In genomic region chr14:74853759-74854100, GRCm38 (mm10) we compare ENCODE assay signal across 11 mouse cellular contexts.
DNase-seq lines count a peak whose midpoint lies in the region; ATAC-seq lines count a peak whose summit lies in the region.
"Had no signal": no experiment of that assay in that cellular context is flagged by ENCODE, and none has a peak within 500 bp of the region (broad histone marks: within the 10 kb centered on the region; RNA-seq: fewer than 3 reads in every experiment).

No protein-coding gene starts in this region.

- 74% methylated on average over 4 of the region's 4 CpGs for WGBS in heart, embryonic 14.5 days
- WGBS in midbrain, embryonic 10.5 days, result 87% methylated on average over 4 of the region's 4 CpGs
- 77% methylated on average over 4 of the region's 4 CpGs for WGBS in midbrain, embryonic 16.5 days
- 69% methylated on average over 4 of the region's 4 CpGs for WGBS in hindbrain, embryonic 15.5 days
- WGBS in stomach, embryonic 16.5 days, result 63% methylated on average over 4 of the region's 4 CpGs

- H3K4me1 ChIP-seq in heart, embryonic 14.5 days (ENCODE audit: control insufficient read depth in 2 of 2, insufficient read depth in 2 of 2, low read length in 2 of 2), result peaks cover 18 to 39% of the 10 kb centered on the region in 2 experiments
- H3K4me1 ChIP-seq in midbrain, embryonic 10.5 days, result peaks cover 38% of the 10 kb centered on the region
- H3K4me1 ChIP-seq in midbrain, embryonic 16.5 days (ENCODE audit: control insufficient read depth, insufficient read depth, low read length), result peaks cover 16% of the 10 kb centered on the region
- peaks cover 27% of the 10 kb centered on the region for H3K4me1 ChIP-seq in hindbrain, embryonic 15.5 days (replicated peaks)
- H3K4me1 ChIP-seq in stomach, embryonic 16.5 days (ENCODE audit: control insufficient read depth, insufficient read depth, low read length), result peaks cover 29% of the 10 kb centered on the region

- H3K36me3 ChIP-seq in heart, embryonic 14.5 days (ENCODE audit: control insufficient read depth, insufficient read depth, low read length), result peaks cover 19% of the 10 kb centered on the region
- 0 out of 2 replicates have a peak, but pooled peaks cover 6% of the 10 kb centered on the region for H3K36me3 ChIP-seq in midbrain, embryonic 10.5 days
- no peaks in the 10 kb centered on the region; the same call in 1 of the 2 replicates for H3K36me3 ChIP-seq in midbrain, embryonic 16.5 days (ENCODE audit: control insufficient read depth, insufficient read depth, low read length)
- H3K36me3 ChIP-seq in hindbrain, embryonic 15.5 days, result 0 out of 2 replicates have a peak, but pooled peaks cover 4% of the 10 kb centered on the region
- H3K36me3 ChIP-seq in stomach, embryonic 16.5 days (ENCODE audit: control insufficient read depth, insufficient read depth, low read length), result peaks cover 2% of the 10 kb centered on the region; the same call in 1 of the 2 replicates

- H3K9ac ChIP-seq in heart, embryonic 14.5 days (ENCODE audit: low read length), result 0 out of 2 replicates have a peak overlapping the region, but pooled peaks have one; percentile 27
- no peak overlapping the region for H3K9ac ChIP-seq in midbrain, embryonic 16.5 days (ENCODE audit: low read depth, low read length)
- no peak overlapping the region for H3K9ac ChIP-seq in hindbrain, embryonic 15.5 days
- H3K9ac ChIP-seq in stomach, embryonic 16.5 days (ENCODE audit: low read length), result no peak overlapping the region

- H3K4me3 ChIP-seq in heart, embryonic 14.5 days (ENCODE audit: control insufficient read depth in 1 of 2, insufficient read depth in 1 of 2, low read depth in 1 of 2, low read length in 2 of 2), result no peak overlapping the region
- H3K4me3 ChIP-seq in midbrain, embryonic 10.5 days, result no peak overlapping the region
- no peak overlapping the region for H3K4me3 ChIP-seq in midbrain, embryonic 16.5 days (ENCODE audit: low read depth, low read length)
- H3K4me3 ChIP-seq in hindbrain, embryonic 15.5 days, result no peak overlapping the region
- H3K4me3 ChIP-seq in stomach, embryonic 16.5 days (replicated peaks; ENCODE audit: low read length), result no peak overlapping the region
- H3K4me3 ChIP-seq: erythroblast, embryonic 14.5 days; layer of hippocampus, adult 2 months had no signal

- peak overlapping the region; percentile 86 to 87 for H3K27ac ChIP-seq in heart, embryonic 14.5 days (replicated peaks in 1 of 2; ENCODE audit: control insufficient read depth in 1 of 2, insufficient read depth in 1 of 2, low read depth in 2 of 2, low read length in 2 of 2)
- peak overlapping the region; percentile 53 for H3K27ac ChIP-seq in midbrain, embryonic 10.5 days (replicated peaks)
- no peak overlapping the region for H3K27ac ChIP-seq in midbrain, embryonic 16.5 days (ENCODE audit: low read length)
- peak overlapping the region; percentile 46; the same call in 1 of the 2 replicates for H3K27ac ChIP-seq in hindbrain, embryonic 15.5 days (replicated peaks)
- H3K27ac ChIP-seq in stomach, embryonic 16.5 days (ENCODE audit: low read length), result peak overlapping the region; percentile 90

- peak overlapping the region; percentile 39 for H3K4me2 ChIP-seq in heart, embryonic 14.5 days (ENCODE audit: low read length)
- H3K4me2 ChIP-seq in midbrain, embryonic 16.5 days (ENCODE audit: low read length), result no peak overlapping the region
- no peak overlapping the region for H3K4me2 ChIP-seq in hindbrain, embryonic 15.5 days
- H3K4me2 ChIP-seq in stomach, embryonic 16.5 days (ENCODE audit: low read depth, low read length), result no peak overlapping the region

- intact Hi-C loops in heart, postnatal 36 days (cut with DNase I), result loop anchor here (5.0 kb wide), 1 partner anchor 94 kb away; the partner anchor contains the start of gene Lrch1

- no peak for ATAC-seq in heart, embryonic 14.5 days (ENCODE audit: insufficient number of reproducible peaks, insufficient read depth, low FRiP score, low read depth)
- ATAC-seq in midbrain, embryonic 16.5 days, result no peak
- ATAC-seq in hindbrain, embryonic 15.5 days (ENCODE audit: low FRiP score, low read depth), result no peak
- ATAC-seq in stomach, embryonic 16.5 days (ENCODE audit: insufficient read depth, low FRiP score), result no peak

- H3K9me3 ChIP-seq in heart, embryonic 14.5 days (ENCODE audit: control insufficient read depth, low read length), result no peaks in the 10 kb centered on the region
- H3K9me3 ChIP-seq in midbrain, embryonic 10.5 days (replicated peaks), result no peaks in the 10 kb centered on the region
- no peaks in the 10 kb centered on the region for H3K9me3 ChIP-seq in midbrain, embryonic 16.5 days (replicated peaks; ENCODE audit: control insufficient read depth, low read length, poor library complexity, severe bottlenecking)
- no peaks in the 10 kb centered on the region for H3K9me3 ChIP-seq in hindbrain, embryonic 15.5 days
- no peaks in the 10 kb centered on the region for H3K9me3 ChIP-seq in stomach, embryonic 16.5 days (replicated peaks; ENCODE audit: control insufficient read depth, low read length)

- DNase-seq in heart, postnatal 36 days, result no peak
- no peak for DNase-seq in midbrain, embryonic 10.5 days (ENCODE audit: low spot score)
- no peak for DNase-seq in adrenal gland, postnatal 25 days
- DNase-seq: cerebellum, postnatal 14 days had no signal

- H3K27me3 ChIP-seq in heart, embryonic 14.5 days (ENCODE audit: control insufficient read depth, insufficient read depth, low read length), result no peaks in the 10 kb centered on the region
- H3K27me3 ChIP-seq in midbrain, embryonic 10.5 days (ENCODE audit: low read depth, poor library complexity, severe bottlenecking), result no peaks in the 10 kb centered on the region
- no peaks in the 10 kb centered on the region for H3K27me3 ChIP-seq in midbrain, embryonic 16.5 days (ENCODE audit: control insufficient read depth, insufficient read depth, low read depth, low read length)
- no peaks in the 10 kb centered on the region for H3K27me3 ChIP-seq in hindbrain, embryonic 15.5 days
- no peaks in the 10 kb centered on the region for H3K27me3 ChIP-seq in stomach, embryonic 16.5 days (ENCODE audit: control insufficient read depth, insufficient read depth, low read length)
- H3K27me3 ChIP-seq: CH12.LX had no signal
